Comparison of ENCODE assay signal across 9 mouse cellular contexts in the genomic region with DNA sequence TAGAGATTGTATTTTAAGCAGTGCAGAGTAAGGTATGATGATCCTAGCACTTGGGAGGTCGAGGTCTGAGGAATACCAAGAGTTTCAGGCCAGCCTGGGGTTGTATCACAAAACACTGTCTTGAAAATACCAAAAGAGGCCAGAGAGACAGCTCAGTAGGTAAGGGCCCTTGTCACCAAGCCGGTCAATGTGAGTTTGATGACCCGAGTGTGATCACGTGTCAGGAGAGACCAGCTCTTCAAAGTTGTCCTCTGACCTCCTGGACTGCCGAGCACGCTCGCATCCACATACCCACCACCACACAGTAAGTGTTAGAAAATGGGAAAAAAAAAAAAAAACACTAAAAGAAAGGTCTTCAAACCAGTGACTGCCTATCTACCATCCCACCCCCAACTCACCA. TPM values are rescaled to one million over a fixed set of nuclear protein-coding genes. Genes with fewer than 3 reads are reported as not detected.
DNase-seq lines count a peak whose midpoint lies in the region; ATAC-seq and TF ChIP-seq lines count a peak whose summit lies in the region.
"Had no signal": no experiment of that assay in that cellular context is flagged by ENCODE, and none has a peak within 500 bp of the region (broad histone marks: within the 10 kb centered on the region; RNA-seq: fewer than 3 reads in every experiment).

No protein-coding gene starts in this region.

- H3K4me1 ChIP-seq in hindbrain, embryonic 15.5 days (replicated peaks): peaks cover 23% of the 10 kb centered on the region
- H3K4me1 ChIP-seq in hindbrain, embryonic 12.5 days: peaks cover 17% of the 10 kb centered on the region
- peaks cover 4% of the 10 kb centered on the region for H3K4me1 ChIP-seq in testis, adult 2 months (ENCODE audit: control insufficient read depth, insufficient read depth, low read length)
- H3K4me1 ChIP-seq in stomach, postnatal 0 days (replicated peaks; ENCODE audit: control insufficient read depth, insufficient read depth): no peaks in the 10 kb centered on the region; the same call in 1 of the 2 replicates

- no peak for ATAC-seq in hindbrain, embryonic 15.5 days (ENCODE audit: low FRiP score, low read depth)
- ATAC-seq in hindbrain, embryonic 12.5 days (ENCODE audit: low FRiP score): no peak
- no peak for ATAC-seq in stomach, postnatal 0 days (ENCODE audit: low FRiP score, low TSS enrichment)

- WGBS in hindbrain, embryonic 15.5 days: 78% methylated on average over 7 of the region's 7 CpGs
- WGBS in hindbrain, embryonic 12.5 days: 80% methylated on average over 7 of the region's 7 CpGs
- WGBS in stomach, postnatal 0 days: 86% methylated on average over 7 of the region's 7 CpGs

- no peaks in the 10 kb centered on the region for H3K27me3 ChIP-seq in hindbrain, embryonic 15.5 days
- H3K27me3 ChIP-seq in hindbrain, embryonic 12.5 days: no peaks in the 10 kb centered on the region
- no peaks in the 10 kb centered on the region for H3K27me3 ChIP-seq in testis, adult 2 months (ENCODE audit: control insufficient read depth, insufficient read depth, low read length)
- H3K27me3 ChIP-seq in stomach, postnatal 0 days (ENCODE audit: control insufficient read depth, insufficient read depth, low read length): no peaks in the 10 kb centered on the region

- H3K4me3 ChIP-seq in hindbrain, embryonic 15.5 days: no peak overlapping the region
- no peak overlapping the region for H3K4me3 ChIP-seq in hindbrain, embryonic 12.5 days
- peak overlapping the region; percentile 49; the same call in 1 of the 2 replicates for H3K4me3 ChIP-seq in testis, adult 2 months (ENCODE audit: control insufficient read depth, low read depth, low read length)
- no peak overlapping the region for H3K4me3 ChIP-seq in stomach, postnatal 0 days (ENCODE audit: low read depth, low read length)

- DNase-seq in testis, postnatal 10 days (ENCODE audit: low spot score): no peak
- peak; percentile 67 to 70 for DNase-seq in kidney, postnatal 36 days
- no peak for DNase-seq in cerebellum, adult 9-10 months
- DNase-seq in stomach, postnatal 0 days (ENCODE audit: low spot score): no peak
- DNase-seq: adrenal gland, postnatal 36 days; cerebellum, postnatal 14 days had no signal

- no peaks in the 10 kb centered on the region for H3K36me3 ChIP-seq in hindbrain, embryonic 15.5 days
- no peaks in the 10 kb centered on the region for H3K36me3 ChIP-seq in hindbrain, embryonic 12.5 days
- H3K36me3 ChIP-seq in testis, adult 2 months (ENCODE audit: control insufficient read depth, insufficient read depth, low read length): no peaks in the 10 kb centered on the region
- no peaks in the 10 kb centered on the region for H3K36me3 ChIP-seq in stomach, postnatal 0 days (ENCODE audit: control insufficient read depth, insufficient read depth, low read length)

- TF ChIP-seq CTCF in testis, adult 2 months (IDR thresholded peaks at IDR 0.05; ENCODE audit: control insufficient read depth, insufficient read depth, insufficient replicate concordance, low read depth, low read length): no peak
- TF ChIP-seq CTCF in stomach, postnatal 0 days (IDR thresholded peaks at IDR 0.05; ENCODE audit: low read depth): no peak

- no peak overlapping the region for H3K27ac ChIP-seq in hindbrain, embryonic 15.5 days (replicated peaks)
- no peak overlapping the region for H3K27ac ChIP-seq in hindbrain, embryonic 12.5 days
- no peak overlapping the region; the same call in 1 of the 2 replicates for H3K27ac ChIP-seq in testis, adult 2 months (ENCODE audit: control insufficient read depth, insufficient read depth, low read depth, low read length)
- H3K27ac ChIP-seq in stomach, postnatal 0 days (replicated peaks): no peak overlapping the region

- no peak for TF ChIP-seq POLR2A in testis, adult 2 months (IDR thresholded peaks at IDR 0.05; ENCODE audit: control insufficient read depth, low read depth, low read length)

- H3K9ac ChIP-seq in hindbrain, embryonic 15.5 days: no peak overlapping the region
- H3K9ac ChIP-seq in hindbrain, embryonic 12.5 days: no peak overlapping the region
- no peak overlapping the region for H3K9ac ChIP-seq in stomach, postnatal 0 days (ENCODE audit: low read length)

- TF ChIP-seq EP300 in stomach, postnatal 0 days (optimal IDR thresholded peaks at IDR 0.05): no peak

- H3K9me3 ChIP-seq in hindbrain, embryonic 15.5 days: no peaks in the 10 kb centered on the region
- no peaks in the 10 kb centered on the region for H3K9me3 ChIP-seq in hindbrain, embryonic 12.5 days (replicated peaks)
- no peaks in the 10 kb centered on the region for H3K9me3 ChIP-seq in stomach, postnatal 0 days (ENCODE audit: control insufficient read depth, low read length)

- peak overlapping the region; percentile 74 for H3K4me2 ChIP-seq in hindbrain, embryonic 15.5 days
- H3K4me2 ChIP-seq in hindbrain, embryonic 12.5 days (replicated peaks): no peak overlapping the region
- no peak overlapping the region for H3K4me2 ChIP-seq in stomach, postnatal 0 days (replicated peaks; ENCODE audit: low read depth)

RNA-seq across cellular contexts. Expression of a gene that starts 2.6 kb away (rescaled TPM):
- polyA plus RNA-seq in hindbrain, embryonic 15.5 days (2015; fragmentation: Nextera tagmentation; extraction: Ambion mirVana): 10.3 and 10.4 TPM in 2 replicates
- polyA plus RNA-seq in hindbrain, embryonic 12.5 days (2016; fragmentation: Nextera tagmentation; extraction: Ambion mirVana): 8.5 and 8.6 TPM in 2 replicates
- polyA plus RNA-seq in testis, adult 2 months (2012; rRNA removed): 3.1 and 6.4 TPM in 2 replicates
- polyA plus RNA-seq in stomach, postnatal 0 days (2015; fragmentation: Nextera tagmentation; extraction: Ambion mirVana): 3.9 and 4.3 TPM in 2 replicates

RNA-seq across cellular contexts. Expression of a gene that starts 45.5 kb away (rescaled TPM):
- 12.1 and 15.9 TPM in 2 replicates for polyA plus RNA-seq in hindbrain, embryonic 15.5 days (2015; fragmentation: Nextera tagmentation; extraction: Ambion mirVana)
- 39.7 and 51.1 TPM in 2 replicates for polyA plus RNA-seq in hindbrain, embryonic 12.5 days (2016; fragmentation: Nextera tagmentation; extraction: Ambion mirVana)
- 4.0 and 4.1 TPM in 2 replicates for polyA plus RNA-seq in testis, adult 2 months (2012; rRNA removed)
- 10.6 and 15.6 TPM in 2 replicates for polyA plus RNA-seq in stomach, postnatal 0 days (2015; fragmentation: Nextera tagmentation; extraction: Ambion mirVana)

Comparison
In these comparisons a context has a peak if more than half of its experiments do, and no peak if none do; other contexts are left out.
1. DNase-seq: peak in kidney, postnatal 36 days (2 of 2); none in testis, postnatal 10 days (single experiment), cerebellum, adult 9-10 months (single experiment) and stomach, postnatal 0 days (single experiment).